Mouse (Mus musculus) lung, embryonic 14.5 days (tissue): ENCODE measurements around the gene Pglyrp2. TPM values are rescaled to one million over a fixed set of nuclear protein-coding genes. Genes with fewer than 3 reads are reported as not detected.

ENCODE experiments used
- ATAC-seq: fragments of 200-750 bp; cut with Nextera tagmentation; 2 replicates; pipeline ENCODE4 v1.8.0; 2017; ENCODE audit warnings: mild to moderate bottlenecking, moderate TSS enrichment, moderate library complexity; ENCODE audit not compliant: insufficient read depth
- DNase-seq: peaks from one replicate; pipeline ENCODE4 v3.0.0-alpha.2; 2015
- H3K27ac ChIP-seq: fragments of 300-500 bp; sonication (generic); 2 replicates; pipeline ENCODE4 v1.5.1; 2014; ENCODE audit warnings: low read depth, mild to moderate bottlenecking, moderate library complexity
- H3K27me3 ChIP-seq: fragments of 300-500 bp; sonication (generic); 2 replicates; pipeline ENCODE4 v1.6.1; 2014; ENCODE audit warnings: low read length, control low read depth; ENCODE audit not compliant: insufficient read depth
- H3K36me3 ChIP-seq: fragments of 300-500 bp; sonication (generic); 2 replicates; pipeline ENCODE4 v1.6.1; 2014; ENCODE audit warnings: control low read depth; ENCODE audit not compliant: insufficient read depth
- H3K4me1 ChIP-seq: fragments of 300-500 bp; sonication (generic); 2 replicates; pipeline ENCODE4 v1.6.1; 2014; ENCODE audit warnings: antibody characterized with exemption, control low read depth; ENCODE audit not compliant: insufficient read depth
- H3K4me2 ChIP-seq: fragments of 300-500 bp; sonication (generic); 2 replicates; pipeline ENCODE4 v1.6.1; 2014; ENCODE audit warnings: mild to moderate bottlenecking
- H3K4me3 ChIP-seq: fragments of 300-500 bp; sonication (generic); 2 replicates; pipeline ENCODE4 v1.5.1; 2014; ENCODE audit warnings: low read depth, low read length
- H3K9ac ChIP-seq: fragments of 300-500 bp; sonication (generic); 2 replicates; pipeline ENCODE4 v1.6.1; 2014
- H3K9me3 ChIP-seq: fragments of 300-500 bp; sonication (generic); 2 replicates; pipeline ENCODE4 v1.6.1; 2016; ENCODE audit warnings: low read depth, low read length, control low read depth
- CTCF ChIP-seq: IDR thresholded peaks from 2 replicates; pipeline ENCODE4 v1.5.1; 2016; ENCODE audit warnings: antibody characterized with exemption, low read depth
- WGBS: fragments of 180-500 bp; shearing (Covaris S2); extraction: QIAGEN DNeasy Blood & Tissue Kit; methylation state at CpG from one replicate; pipeline ENCODE4 v1.1.7; 2014; 5-methylcytosine and 5-hydroxymethylcytosine counted together
- polyA plus RNA-seq: library from polyadenylated mRNA; unstranded; fragments of >200 nt; fragmentation: Nextera tagmentation; extraction: Ambion mirVana; gene quantifications from 2 replicates; pipeline ENCODE4 v1.2.1, GENCODE M21; 2014

Pglyrp2 gene
- polyA plus RNA-seq, 1 experiment from 2014 or later = 0.07 TPM

DNA sequence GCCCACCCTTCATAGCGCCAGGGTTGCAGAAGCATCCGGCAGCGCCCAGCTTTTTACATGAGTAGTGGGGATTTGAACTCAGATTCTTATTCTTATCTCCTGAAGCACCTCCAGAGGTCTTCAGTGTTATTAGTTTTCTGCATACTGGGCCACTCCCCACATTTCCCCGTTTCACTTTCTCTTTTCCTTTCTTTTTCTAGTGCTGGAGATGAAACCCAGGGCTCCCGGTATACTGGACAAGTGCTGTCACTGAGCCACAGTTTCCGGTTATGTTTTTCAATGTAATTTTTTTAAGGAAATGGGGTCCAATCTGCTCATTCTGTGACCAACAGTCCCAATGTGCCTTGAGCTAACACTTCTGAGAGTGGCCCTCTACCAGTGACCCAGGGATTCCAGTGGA lies 12.1 kb downstream of the Pglyrp2 start:
- no peaks in the 10 kb centered on the region for H3K9me3 ChIP-seq
- no peak for TF ChIP-seq CTCF
- H3K27me3 ChIP-seq = peaks cover 17% of the 10 kb centered on the region
- WGBS = 82% methylated on average over 6 of the region's 6 CpGs
- no peak for DNase-seq
- no peak overlapping the region for H3K4me2 ChIP-seq
- no peak overlapping the region for H3K4me3 ChIP-seq
- H3K36me3 ChIP-seq = no peaks in the 10 kb centered on the region
- ATAC-seq = no peak
- no peak overlapping the region for H3K9ac ChIP-seq
- H3K27ac ChIP-seq = no peak overlapping the region
- no peaks in the 10 kb centered on the region for H3K4me1 ChIP-seq

DNA sequence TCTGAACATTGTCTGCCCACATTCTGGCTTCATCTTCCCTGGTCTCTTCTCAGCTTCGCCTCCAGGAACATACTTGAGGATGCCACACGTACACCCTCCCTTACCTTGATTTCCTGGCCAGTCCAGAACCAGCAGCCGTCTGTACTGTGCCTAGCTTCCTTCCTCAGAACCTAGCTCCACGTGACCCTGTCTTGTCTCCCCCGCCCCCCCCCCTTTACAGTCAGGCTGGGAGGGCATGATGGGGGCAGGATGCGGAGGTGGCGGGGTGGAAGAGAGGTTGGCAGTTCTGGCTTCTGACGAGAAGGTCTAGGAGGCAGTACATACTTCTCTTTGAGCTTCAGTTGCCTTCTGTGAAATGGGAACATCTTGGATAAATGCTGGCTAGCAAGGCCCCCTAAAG lies 20.6 kb downstream of the Pglyrp2 start, which contains the start of gene Rasal3:
Gene Rasal3 (minus strand): TSS at position 167 of the 400 bp plus-strand sequence.
- Histone ChIP-seq H3K27me3 (peaks cover 6% of the 10 kb centered on the region; the same call in 1 of the 2 replicates), H3K27ac (no peak within 1 kb of the TSS), H3K4me1 (no peaks in the 10 kb centered on the region), H3K9me3 (no peaks in the 10 kb centered on the region), H3K36me3 (no peaks in the 10 kb centered on the region), H3K4me3 (no peak within 1 kb of the TSS), H3K9ac (no peak within 1 kb of the TSS), H3K4me2 (0 out of 2 replicates have a peak within 1 kb of the TSS, but pooled peaks have one; percentile 7)
- 69% methylated on average over 8 of the region's 8 CpGs for WGBS
- DNase-seq (no peak), ATAC-seq (no peak)
- no peak for TF ChIP-seq CTCF

DNA sequence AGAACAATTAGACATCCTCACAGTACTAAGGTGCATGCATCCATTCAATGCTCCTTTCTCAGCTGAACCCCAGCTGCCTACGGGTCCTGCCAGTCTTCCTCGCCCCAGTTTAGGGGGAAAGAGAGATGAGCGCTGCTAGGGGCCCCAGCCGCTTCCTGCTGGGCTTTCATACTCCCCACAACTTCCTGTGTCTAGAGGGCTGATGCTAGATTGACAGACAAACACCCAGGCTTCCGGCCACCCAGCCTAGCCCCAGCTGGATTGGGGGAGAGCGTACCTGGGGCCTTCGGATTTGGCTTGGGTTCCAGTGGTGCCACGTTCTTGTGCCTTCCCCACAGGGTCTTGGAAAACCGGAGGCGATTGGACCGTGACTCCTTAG lies 21.2 kb downstream of the Pglyrp2 start:
- 74% methylated on average over 11 of the region's 11 CpGs for WGBS
- ATAC-seq = no peak
- TF ChIP-seq CTCF = no peak

DNA sequence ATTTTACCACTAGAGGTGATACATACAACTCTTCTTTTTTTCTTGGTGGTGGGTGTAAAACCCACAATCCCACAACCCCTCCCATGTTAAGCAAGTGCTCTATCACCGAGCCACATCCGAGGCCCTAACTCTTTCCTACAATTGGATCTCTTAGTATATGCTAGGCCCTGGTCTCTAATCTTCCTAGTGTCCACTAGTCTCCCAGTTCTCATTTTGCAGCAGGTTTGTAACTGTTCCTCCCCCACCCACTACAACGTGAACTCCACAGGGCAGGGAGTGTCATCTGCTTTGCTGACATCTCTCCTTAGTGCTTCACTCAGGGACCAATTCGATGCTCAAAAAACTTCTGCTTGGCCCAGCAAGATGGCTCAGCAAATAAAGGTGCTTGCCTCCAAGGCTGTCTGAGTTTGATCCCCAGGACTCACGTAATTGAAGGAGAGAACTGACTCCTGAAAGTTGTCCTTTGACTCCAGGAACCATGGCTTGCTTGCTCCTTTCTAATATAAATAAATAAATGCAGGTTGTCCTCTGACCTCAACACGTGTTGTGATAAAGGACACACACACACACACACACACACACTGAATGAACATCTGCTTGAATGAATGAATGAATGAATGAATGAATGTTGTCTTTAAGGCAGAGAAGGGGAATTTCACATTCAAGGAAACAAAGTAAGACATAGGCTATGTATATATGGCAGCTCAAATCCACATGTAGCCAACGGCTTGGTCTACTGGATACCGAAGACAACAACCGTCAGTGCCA lies 21.8 kb downstream of the Pglyrp2 start:
- no peak for DNase-seq
- no peak overlapping the region for H3K9ac ChIP-seq

More for the DNA sequence above, 21.2 kb downstream of the Pglyrp2 start:
- H3K9ac ChIP-seq = no peak overlapping the region
- no peak overlapping the region for H3K4me2 ChIP-seq
- no peak overlapping the region for H3K4me3 ChIP-seq
- no peak for DNase-seq
- peaks cover 12% of the 10 kb centered on the region; the same call in 1 of the 2 replicates for H3K27me3 ChIP-seq
- no peak overlapping the region for H3K27ac ChIP-seq
- H3K36me3 ChIP-seq = no peaks in the 10 kb centered on the region
- H3K9me3 ChIP-seq = no peaks in the 10 kb centered on the region
- H3K4me1 ChIP-seq = no peaks in the 10 kb centered on the region

DNA sequence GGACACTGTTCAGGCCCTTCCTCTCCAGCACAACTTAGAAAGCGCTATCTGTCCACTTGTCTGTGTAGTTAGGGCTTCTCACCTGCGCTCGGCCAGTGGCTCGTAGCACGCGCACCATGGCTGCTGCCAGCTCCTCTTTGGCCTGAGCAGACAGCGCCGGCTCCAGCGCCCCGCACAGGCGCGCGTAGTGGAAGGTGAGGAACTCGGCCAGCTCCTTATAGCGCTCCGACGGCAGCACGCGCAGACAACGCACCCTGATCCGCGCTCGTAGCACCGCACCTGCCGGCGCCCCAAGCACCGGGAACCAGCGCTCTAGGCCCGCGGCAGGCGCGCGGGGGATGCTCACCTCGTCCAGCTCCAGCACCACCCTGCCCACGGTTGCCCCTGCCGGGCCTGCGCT lies 27.7 kb downstream of the Pglyrp2 start:
- WGBS = 7% methylated on average over 37 of the region's 37 CpGs
- Histone ChIP-seq H3K36me3 (no peaks in the 10 kb centered on the region), H3K9ac (no peak overlapping the region), H3K4me2 (peak overlapping the region; percentile 44), H3K9me3 (no peaks in the 10 kb centered on the region), H3K27ac (no peak overlapping the region), H3K4me3 (peak overlapping the region; percentile 24; the same call in 1 of the 2 replicates), H3K27me3 (peaks cover 77% of the 10 kb centered on the region), H3K4me1 (peaks cover 3% of the 10 kb centered on the region; the same call in 1 of the 2 replicates)
- no peak for ATAC-seq
- no peak for TF ChIP-seq CTCF
- no peak for DNase-seq

More for the DNA sequence above, 21.8 kb downstream of the Pglyrp2 start:
- Histone ChIP-seq H3K4me2 (no peak overlapping the region), H3K4me1 (no peaks in the 10 kb centered on the region), H3K4me3 (no peak overlapping the region), H3K36me3 (no peaks in the 10 kb centered on the region), H3K27ac (no peak overlapping the region), H3K27me3 (peaks cover 18% of the 10 kb centered on the region), H3K9me3 (no peaks in the 10 kb centered on the region)
- no peak for TF ChIP-seq CTCF
- ATAC-seq = no peak
- 70% methylated on average over 9 of the region's 9 CpGs for WGBS

DNA sequence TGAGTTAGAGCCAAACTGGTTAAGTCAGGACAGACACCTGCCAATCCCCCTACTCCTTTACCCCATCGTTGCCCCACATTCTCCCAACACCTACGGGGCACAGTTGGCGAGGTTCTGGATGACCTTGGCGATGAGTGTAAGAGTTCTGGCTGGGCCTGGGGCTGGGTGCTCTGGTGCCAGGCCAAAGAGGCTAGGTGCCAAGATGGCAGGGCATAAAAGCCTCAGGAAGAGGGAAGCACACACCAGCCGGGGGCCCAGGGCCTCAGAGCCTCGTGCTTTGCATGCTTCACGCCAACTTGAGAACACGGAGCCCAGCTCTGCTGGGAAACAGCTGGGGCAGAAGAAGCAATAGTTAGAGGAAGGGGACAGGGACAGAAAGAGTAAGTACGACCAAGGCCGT lies 30.0 kb downstream of the Pglyrp2 start:
- no peaks in the 10 kb centered on the region for H3K36me3 ChIP-seq
- DNase-seq = no peak
- no peak overlapping the region for H3K4me3 ChIP-seq
- no peaks in the 10 kb centered on the region for H3K9me3 ChIP-seq
- peaks cover 82% of the 10 kb centered on the region for H3K27me3 ChIP-seq
- H3K4me2 ChIP-seq = no peak overlapping the region
- no peak overlapping the region for H3K9ac ChIP-seq
- no peak for ATAC-seq
- WGBS = 87% methylated on average over 10 of the region's 10 CpGs
- peaks cover 3% of the 10 kb centered on the region; the same call in 1 of the 2 replicates for H3K4me1 ChIP-seq
- no peak for TF ChIP-seq CTCF
- no peak overlapping the region for H3K27ac ChIP-seq

DNA sequence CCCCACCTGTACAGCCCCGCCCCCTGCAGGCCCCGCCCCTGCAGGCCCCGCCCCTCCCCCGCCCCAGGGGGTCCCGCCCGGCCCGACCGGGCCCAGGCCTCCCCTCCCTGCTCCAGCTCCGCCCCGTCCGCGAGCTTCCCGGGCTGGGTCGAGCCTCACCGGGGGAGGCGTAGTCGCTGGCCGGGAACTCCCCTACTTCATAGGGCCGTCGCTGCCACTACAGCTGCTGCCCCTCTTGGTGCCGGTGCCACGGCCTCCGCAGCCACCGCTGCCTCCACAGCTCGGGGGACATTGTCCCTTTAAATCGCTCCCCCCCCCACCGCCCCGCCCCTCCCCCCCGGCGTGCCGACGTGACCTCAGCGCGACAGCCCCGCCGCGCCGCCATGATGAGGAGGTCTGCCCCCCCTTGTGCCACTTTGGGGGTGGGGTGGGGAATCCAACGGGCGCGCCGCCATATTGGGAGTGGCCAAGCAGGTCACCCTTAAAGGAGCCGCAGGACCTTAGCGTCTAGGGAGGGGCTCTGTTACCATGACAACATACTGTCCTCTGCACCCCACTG lies 34.8 kb downstream of the Pglyrp2 start, which contains the start of gene Wiz:
Gene Wiz (minus strand): TSS at position 339 of the 559 bp plus-strand sequence.
- peaks cover 36% of the 10 kb centered on the region for H3K27me3 ChIP-seq
- H3K4me1 ChIP-seq = peaks cover 4% of the 10 kb centered on the region
- ATAC-seq = peak; percentile 86
- no peak for TF ChIP-seq CTCF
- H3K4me3 ChIP-seq = peak within 1 kb of the TSS; percentile 78
- H3K9ac ChIP-seq = peak within 1 kb of the TSS; percentile 77
- peaks cover 8% of the 10 kb centered on the region for H3K36me3 ChIP-seq
- DNase-seq = peak; percentile 96
- H3K9me3 ChIP-seq = no peaks in the 10 kb centered on the region
- peak within 1 kb of the TSS; percentile 72 for H3K27ac ChIP-seq
- peak within 1 kb of the TSS; percentile 98 for H3K4me2 ChIP-seq
- WGBS = 2% methylated on average over 29 of the region's 44 CpGs
